Mouse (Mus musculus): ENCODE results near the gene Olfr187. TPM values are rescaled to one million over a fixed set of nuclear protein-coding genes. Genes with fewer than 3 reads are reported as not detected.

Gene Olfr187
- polyA plus RNA-seq, 1 experiment from 2014 or later, result not detected

- no peaks in the 10 kb centered on the region for H3K36me3 ChIP-seq (ENCODE audit: control insufficient read depth, insufficient read depth, low read length)
- no peak within 1 kb of the TSS for H3K27ac ChIP-seq (replicated peaks)
- no peaks in the 10 kb centered on the region for H3K9me3 ChIP-seq (ENCODE audit: control insufficient read depth, low read length)
- H3K4me3 ChIP-seq (ENCODE audit: low read depth, low read length), result no peak within 1 kb of the TSS
- H3K27me3 ChIP-seq (ENCODE audit: control insufficient read depth, insufficient read depth, low read length), result no peaks in the 10 kb centered on the region
- DNase-seq (ENCODE audit: low spot score), result no peak
- TF ChIP-seq EP300 (optimal IDR thresholded peaks at IDR 0.05) (no peak), CTCF (IDR thresholded peaks at IDR 0.05; ENCODE audit: low read depth) (no peak)
- no peaks in the 10 kb centered on the region for H3K4me1 ChIP-seq (replicated peaks; ENCODE audit: control insufficient read depth, insufficient read depth)
- H3K4me2 ChIP-seq (replicated peaks; ENCODE audit: low read depth), result no peak within 1 kb of the TSS
- H3K9ac ChIP-seq (ENCODE audit: low read length), result no peak within 1 kb of the TSS
- 77% methylated on average over 2 of the region's 2 CpGs for WGBS
- no peak for ATAC-seq (ENCODE audit: low FRiP score, low TSS enrichment)
Observed at GRCm38 (mm10) chr16:58995057-58995456, 44.5 kb downstream of the Olfr187 start, which contains the start of gene Olfr183. Gene Olfr183, plus strand, starts transcription at chr16:58995357.

Other genes starting within 250 kb of the Olfr187 start
- not detected in 2 replicates for gene Olfr173, start 239.5 kb downstream of the Olfr187 start, polyA plus RNA-seq (2015; fragmentation: Nextera tagmentation; extraction: Ambion mirVana)
- gene Olfr175-ps1, start 213.0 kb downstream of the Olfr187 start, polyA plus RNA-seq (2015; fragmentation: Nextera tagmentation; extraction: Ambion mirVana), result not detected in 2 replicates
- not detected in 2 replicates for gene Olfr177, start 165.0 kb downstream of the Olfr187 start, polyA plus RNA-seq (2015; fragmentation: Nextera tagmentation; extraction: Ambion mirVana)
- gene Olfr178, start 147.7 kb downstream of the Olfr187 start, polyA plus RNA-seq (2015; fragmentation: Nextera tagmentation; extraction: Ambion mirVana), result not detected in 2 replicates
- not detected in 2 replicates for gene Olfr181, start 111.0 kb downstream of the Olfr187 start, polyA plus RNA-seq (2015; fragmentation: Nextera tagmentation; extraction: Ambion mirVana)
- gene Olfr180, start 110.4 kb downstream of the Olfr187 start, polyA plus RNA-seq (2015; fragmentation: Nextera tagmentation; extraction: Ambion mirVana), result not detected in 2 replicates
- gene Olfr183, start 44.4 kb downstream of the Olfr187 start, polyA plus RNA-seq (2015; fragmentation: Nextera tagmentation; extraction: Ambion mirVana), result not detected in 2 replicates
- not detected in 2 replicates for gene Olfr186, start 9.5 kb downstream of the Olfr187 start, polyA plus RNA-seq (2015; fragmentation: Nextera tagmentation; extraction: Ambion mirVana)
- gene Olfr190, start 38.2 kb upstream of the Olfr187 start, polyA plus RNA-seq (2015; fragmentation: Nextera tagmentation; extraction: Ambion mirVana), result not detected in 2 replicates
- not detected in 2 replicates for gene Olfr191, start 50.1 kb upstream of the Olfr187 start, polyA plus RNA-seq (2015; fragmentation: Nextera tagmentation; extraction: Ambion mirVana)
- not detected in 2 replicates for gene Olfr193, start 72.1 kb upstream of the Olfr187 start, polyA plus RNA-seq (2015; fragmentation: Nextera tagmentation; extraction: Ambion mirVana)
- gene Olfr194, start 81.3 kb upstream of the Olfr187 start, polyA plus RNA-seq (2015; fragmentation: Nextera tagmentation; extraction: Ambion mirVana), result not detected in 2 replicates
- gene Olfr195, start 107.3 kb upstream of the Olfr187 start, polyA plus RNA-seq (2015; fragmentation: Nextera tagmentation; extraction: Ambion mirVana), result not detected in 2 replicates
- gene Olfr196, start 130.7 kb upstream of the Olfr187 start, polyA plus RNA-seq (2015; fragmentation: Nextera tagmentation; extraction: Ambion mirVana), result not detected in 2 replicates
- gene Olfr198, start 163.8 kb upstream of the Olfr187 start, polyA plus RNA-seq (2015; fragmentation: Nextera tagmentation; extraction: Ambion mirVana), result not detected in 2 replicates
- not detected in 2 replicates for gene Olfr199, start 180.0 kb upstream of the Olfr187 start, polyA plus RNA-seq (2015; fragmentation: Nextera tagmentation; extraction: Ambion mirVana)
- gene Olfr201, start 232.9 kb upstream of the Olfr187 start, polyA plus RNA-seq (2015; fragmentation: Nextera tagmentation; extraction: Ambion mirVana), result not detected in 2 replicates
- not detected in 2 replicates for gene Olfr202, start 247.0 kb upstream of the Olfr187 start, polyA plus RNA-seq (2015; fragmentation: Nextera tagmentation; extraction: Ambion mirVana)

Measured in stomach, postnatal 0 days (tissue).